Mouse (Mus musculus): ENCODE results near the gene Junb. TPM values are rescaled to one million over a fixed set of nuclear protein-coding genes. Genes with fewer than 3 reads are reported as not detected.

Gene Junb
- polyA plus RNA-seq, 1 experiment = 80.8 TPM

GRCm38 (mm10) chr8:84975434-84975833 lies 3.1 kb downstream of the Junb start:
- Histone ChIP-seq H3K4me3 (replicated peaks; ENCODE audit: extremely low read depth, low read depth, low read length) (no peak overlapping the region), H3K4me1 (ENCODE audit: control insufficient read depth, insufficient read depth, low read length) (peaks cover 15% of the 10 kb centered on the region)
- peak; percentile 86 for TF ChIP-seq CTCF (IDR thresholded peaks at IDR 0.05; ENCODE audit: insufficient read depth, low read length)
- TF ChIP-seq POLR2A (IDR thresholded peaks at IDR 0.05; ENCODE audit: borderline replicate concordance, extremely low read depth, low read depth, low read length) = no peak
- 29% methylated on average over 7 of the region's 7 CpGs for WGBS
- peak; percentile 71 for DNase-seq

DNA sequence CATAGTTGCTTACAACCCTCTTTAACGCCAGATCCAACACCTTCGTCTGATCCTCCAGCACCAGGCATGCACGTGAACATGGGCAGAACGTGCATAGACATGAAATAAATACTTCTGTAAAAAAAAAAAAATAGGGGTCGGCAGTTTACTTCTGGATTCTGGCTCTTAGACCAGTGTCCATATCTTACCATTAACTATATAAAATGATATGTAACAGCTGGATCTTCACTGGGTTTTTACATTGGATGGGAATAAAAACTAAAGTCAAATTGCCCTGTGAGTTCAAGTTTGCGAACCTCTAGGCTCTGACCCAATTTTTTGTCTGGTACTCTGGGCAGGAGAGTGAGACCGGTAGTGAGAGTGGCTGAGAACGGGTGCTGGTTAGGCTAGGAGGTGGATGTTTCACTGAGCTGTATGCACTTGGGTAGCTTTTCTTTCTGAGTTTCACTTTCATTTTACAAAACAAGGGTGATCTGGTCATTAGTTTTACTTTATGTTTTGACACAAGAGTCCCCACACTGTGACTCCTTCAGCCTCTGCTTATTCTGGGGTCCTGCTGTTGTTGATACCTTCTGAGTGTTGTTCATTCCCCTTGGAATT lies 3.9 kb downstream of the Junb start:
- TF ChIP-seq CTCF (IDR thresholded peaks at IDR 0.05; ENCODE audit: insufficient read depth, low read length) (no peak), POLR2A (IDR thresholded peaks at IDR 0.05; ENCODE audit: borderline replicate concordance, extremely low read depth, low read depth, low read length) (no peak)
- 65% methylated on average over 8 of the region's 8 CpGs for WGBS
- DNase-seq = no peak
- Histone ChIP-seq H3K4me3 (replicated peaks; ENCODE audit: extremely low read depth, low read depth, low read length) (no peak overlapping the region), H3K4me1 (ENCODE audit: control insufficient read depth, insufficient read depth, low read length) (peaks cover 16% of the 10 kb centered on the region)

GRCm38 (mm10) chr8:84973803-84974542 lies 4.5 kb downstream of the Junb start:
- TF ChIP-seq POLR2A (IDR thresholded peaks at IDR 0.05; ENCODE audit: borderline replicate concordance, extremely low read depth, low read depth, low read length) (no peak), CTCF (IDR thresholded peaks at IDR 0.05; ENCODE audit: insufficient read depth, low read length) (peak; percentile 77)
- WGBS = 47% methylated on average over 4 of the region's 4 CpGs
- DNase-seq = peak; percentile 54
- H3K4me1 ChIP-seq (ENCODE audit: control insufficient read depth, insufficient read depth, low read length) = peaks cover 14% of the 10 kb centered on the region
- H3K4me3 ChIP-seq (replicated peaks; ENCODE audit: extremely low read depth, low read depth, low read length) = no peak overlapping the region

GRCm38 (mm10) chr8:84973079-84973478 lies 5.4 kb downstream of the Junb start:
- 96% methylated on average over 1 of the region's 1 CpGs for WGBS
- Histone ChIP-seq H3K4me1 (ENCODE audit: control insufficient read depth, insufficient read depth, low read length) (peaks cover 11% of the 10 kb centered on the region), H3K4me3 (replicated peaks; ENCODE audit: extremely low read depth, low read depth, low read length) (no peak overlapping the region)
- no peak for DNase-seq
- TF ChIP-seq CTCF (IDR thresholded peaks at IDR 0.05; ENCODE audit: insufficient read depth, low read length) (no peak), POLR2A (IDR thresholded peaks at IDR 0.05; ENCODE audit: borderline replicate concordance, extremely low read depth, low read depth, low read length) (no peak)

DNA sequence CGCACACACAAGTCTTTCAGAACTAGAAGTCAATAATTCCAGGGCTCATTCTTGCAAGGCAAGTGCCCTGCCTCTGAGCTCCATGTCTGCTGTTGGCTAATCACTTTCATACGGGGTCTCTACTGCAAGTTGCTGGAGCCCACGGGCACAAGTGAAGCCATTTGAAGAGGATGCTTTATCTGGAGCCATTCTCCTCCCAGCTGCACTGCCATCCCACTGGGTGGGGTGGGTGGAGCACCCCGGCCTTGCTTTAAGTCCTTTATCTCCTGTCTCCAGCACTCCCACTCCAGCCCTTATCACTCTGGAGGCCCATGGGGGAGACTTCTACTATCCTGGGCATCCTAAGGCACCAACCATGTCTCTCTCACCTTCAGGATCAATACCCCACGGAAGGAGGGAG lies 7.6 kb downstream of the Junb start:
- 62% methylated on average over 5 of the region's 5 CpGs for WGBS
- TF ChIP-seq CTCF (IDR thresholded peaks at IDR 0.05; ENCODE audit: insufficient read depth, low read length) (no peak), POLR2A (IDR thresholded peaks at IDR 0.05; ENCODE audit: borderline replicate concordance, extremely low read depth, low read depth, low read length) (no peak)
- Histone ChIP-seq H3K4me3 (replicated peaks; ENCODE audit: extremely low read depth, low read depth, low read length) (no peak overlapping the region), H3K4me1 (ENCODE audit: control insufficient read depth, insufficient read depth, low read length) (peaks cover 12% of the 10 kb centered on the region)
- no peak for DNase-seq

DNA sequence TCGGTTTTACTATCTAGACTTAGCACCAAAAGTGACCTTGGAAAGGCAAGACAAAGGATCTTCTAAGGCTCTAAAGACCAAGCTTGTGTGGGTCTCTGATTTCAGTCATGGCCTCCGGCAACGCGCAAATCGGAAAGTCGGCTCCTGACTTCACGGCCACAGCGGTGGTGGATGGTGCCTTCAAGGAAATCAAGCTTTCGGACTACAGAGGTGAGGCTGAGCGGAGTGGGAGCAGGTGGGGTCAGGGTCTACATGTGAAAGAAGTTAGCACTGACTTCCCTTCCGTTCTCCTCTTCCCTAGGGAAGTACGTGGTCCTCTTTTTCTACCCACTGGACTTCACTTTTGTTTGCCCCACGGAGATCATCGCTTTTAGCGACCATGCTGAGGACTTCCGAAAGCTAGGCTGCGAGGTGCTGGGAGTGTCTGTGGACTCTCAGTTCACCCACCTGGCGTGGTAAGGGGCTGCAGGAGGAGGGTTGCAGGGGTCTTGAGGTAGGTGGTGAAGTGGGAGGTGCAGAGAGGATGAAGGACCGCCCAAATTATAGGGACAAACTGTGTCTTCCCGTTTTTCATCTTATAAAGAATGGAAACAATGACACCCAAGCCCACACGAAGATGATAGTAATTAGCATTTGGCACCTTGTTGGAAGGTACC lies 8.3 kb downstream of the Junb start:
- no peak for DNase-seq
- 6% methylated on average over 21 of the region's 21 CpGs for WGBS
- Histone ChIP-seq H3K4me3 (replicated peaks; ENCODE audit: extremely low read depth, low read depth, low read length) (peak overlapping the region; percentile 90), H3K4me1 (ENCODE audit: control insufficient read depth, insufficient read depth, low read length) (peaks cover 8% of the 10 kb centered on the region)
- TF ChIP-seq CTCF (IDR thresholded peaks at IDR 0.05; ENCODE audit: insufficient read depth, low read length) (no peak), POLR2A (IDR thresholded peaks at IDR 0.05; ENCODE audit: borderline replicate concordance, extremely low read depth, low read depth, low read length) (no peak)

DNA sequence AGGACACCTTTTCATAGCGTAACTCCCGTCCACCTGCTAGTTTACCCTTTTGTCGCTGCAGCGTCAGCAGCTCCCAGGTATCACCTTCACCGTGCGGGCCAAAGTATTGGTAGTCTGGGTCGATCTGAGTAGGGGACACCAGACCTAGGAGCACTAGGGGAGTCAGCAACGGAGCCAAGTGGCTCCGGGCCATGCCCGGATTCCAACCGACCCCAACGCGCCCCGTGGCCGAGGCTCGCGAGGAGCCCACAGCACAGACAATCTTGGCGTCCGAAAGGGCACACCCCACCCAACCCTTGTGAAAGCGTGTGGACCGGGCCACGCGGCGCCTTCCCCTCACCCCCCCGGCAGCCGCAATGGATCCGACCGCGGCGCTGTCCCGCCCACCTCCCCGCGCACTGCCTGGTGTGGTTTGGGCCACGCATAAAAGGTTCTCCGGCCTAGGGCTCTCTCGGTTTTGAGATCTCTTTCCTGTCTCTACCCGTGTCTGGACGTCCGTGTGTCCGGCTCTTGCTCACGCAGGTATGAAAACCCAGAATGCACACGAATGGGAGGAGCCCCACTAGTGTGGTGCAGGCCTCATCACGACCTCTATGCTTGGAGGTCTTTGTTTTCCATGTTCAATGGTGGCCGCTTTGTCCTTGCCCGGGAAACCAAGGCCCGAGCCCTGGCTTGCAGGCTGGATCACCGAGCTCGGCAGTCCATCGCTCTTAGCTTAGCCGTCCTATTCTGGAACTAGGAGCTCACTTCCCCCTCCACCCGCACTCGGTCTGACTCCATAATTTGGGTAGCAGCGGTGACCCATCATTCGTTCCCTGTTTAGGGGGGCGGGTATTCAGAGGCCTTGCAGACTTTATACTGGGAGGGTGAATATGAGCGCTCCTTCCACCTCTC lies 9.0 kb downstream of the Junb start, which contains the start of the genes Gm49661, Prdx2 and Rnaseh2a:
TSS of gene Gm49661 (minus strand) at position 193 of the 894 bp plus-strand sequence.
TSS of gene Prdx2 (plus strand) at position 347 of the 894 bp plus-strand sequence.
TSS of gene Rnaseh2a (minus strand) at position 527 of the 894 bp plus-strand sequence.
- TF ChIP-seq POLR2A (IDR thresholded peaks at IDR 0.05; ENCODE audit: borderline replicate concordance, extremely low read depth, low read depth, low read length) (peak; percentile 83; the same call in 1 of the 2 replicates), CTCF (IDR thresholded peaks at IDR 0.05; ENCODE audit: insufficient read depth, low read length) (no peak)
- DNase-seq = peak; percentile 70
- peak within 1 kb of the TSS; percentile 90 for H3K4me3 ChIP-seq (replicated peaks; ENCODE audit: extremely low read depth, low read depth, low read length)
- WGBS = under 1% methylated on average over 56 of the region's 56 CpGs
- H3K4me1 ChIP-seq (ENCODE audit: control insufficient read depth, insufficient read depth, low read length) = peaks cover 9% of the 10 kb centered on the region

- Histone ChIP-seq H3K4me1 (ENCODE audit: control insufficient read depth, insufficient read depth, low read length) (peaks cover 9% of the 10 kb centered on the region), H3K4me3 (replicated peaks; ENCODE audit: extremely low read depth, low read depth, low read length) (no peak overlapping the region)
- no peak for DNase-seq
- no peak for TF ChIP-seq CTCF (IDR thresholded peaks at IDR 0.05; ENCODE audit: insufficient read depth, low read length)
- no peak for TF ChIP-seq POLR2A (IDR thresholded peaks at IDR 0.05; ENCODE audit: borderline replicate concordance, extremely low read depth, low read depth, low read length)
- WGBS = 7% methylated on average over 2 of the region's 2 CpGs
Observed at GRCm38 (mm10) chr8:84968650-84969049, 9.9 kb downstream of the Junb start.

All from lung, adult 2 months (tissue).